Mouse (Mus musculus) erythroblast, embryonic 14.5 days (primary cell): Measurements from ENCODE around the gene Mkrn3.

Experiments used
- GATA1 ChIP-seq: IDR thresholded peaks from 2 replicates; pipeline ENCODE4 v1.6.1; 2012; ENCODE audit warnings: low read length, inconsistent platforms, mixed read lengths
- TAL1 ChIP-seq: IDR thresholded peaks from 3 replicates; pipeline ENCODE4 v1.6.1; 2012; ENCODE audit warnings: low read length, inconsistent platforms, mixed read lengths

DNA sequence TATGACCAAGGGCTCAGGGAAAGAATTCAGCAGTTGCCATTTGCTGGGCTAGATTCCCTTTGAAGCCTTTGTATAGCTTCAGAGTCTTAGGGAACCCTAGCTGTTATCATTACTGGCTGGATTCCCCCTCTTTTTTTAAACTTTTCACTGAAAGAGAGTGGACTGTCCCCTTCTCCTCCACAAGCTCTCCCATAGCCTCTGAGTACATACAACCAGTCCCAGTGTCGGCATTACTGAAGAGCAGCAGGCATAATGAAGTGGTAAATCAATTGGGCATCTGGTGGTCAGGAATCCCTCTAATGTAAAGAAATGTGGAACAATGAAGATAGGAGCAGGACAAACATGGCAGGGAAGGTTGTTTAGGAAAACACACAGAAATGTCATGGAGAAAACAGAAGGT lies 27.7 kb downstream of the Mkrn3 start:
- TF ChIP-seq TAL1 (no peak), GATA1 (no peak)
